Mouse (Mus musculus) T-helper 2 cell (primary cell): ENCODE measurements around the gene Ank2.

Experiments used
- in situ Hi-C: fragments of 300-600 bp; cut with MboI, MseI; formaldehyde crosslinking; loops from one replicate; pipeline ENCODE4 v1.15.1; 2025; ENCODE audit warnings: high pct_unique_total_duplicates

Ank2 gene

DNA sequence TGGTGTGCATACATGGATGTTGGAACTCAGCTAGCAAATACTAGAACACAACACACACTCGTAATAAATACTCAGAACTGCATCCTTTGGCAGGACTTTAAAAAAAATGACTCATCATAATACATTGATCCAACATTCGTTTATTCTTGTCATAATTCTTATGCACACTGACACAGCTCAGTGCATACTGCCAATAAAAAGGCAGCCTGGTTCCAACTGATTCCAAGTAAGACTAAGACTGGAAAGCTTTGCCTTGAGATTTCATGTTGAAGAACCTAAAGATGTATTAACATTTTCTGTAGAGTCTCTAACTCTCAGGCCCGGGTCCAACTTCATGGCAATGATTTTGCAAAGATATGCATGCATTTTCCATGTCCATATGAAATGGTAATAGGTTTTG, 512.5 kb downstream of the Ank2 start:
- in situ Hi-C loops: no loop called here

GRCm38 (mm10) chr3:126982814-126983213, 516.3 kb downstream of the Ank2 start:
- in situ Hi-C loops: no loop called here

- in situ Hi-C loops: no loop called here
Observed at GRCm38 (mm10) chr3:126981163-126981562, 518.0 kb downstream of the Ank2 start.

DNA sequence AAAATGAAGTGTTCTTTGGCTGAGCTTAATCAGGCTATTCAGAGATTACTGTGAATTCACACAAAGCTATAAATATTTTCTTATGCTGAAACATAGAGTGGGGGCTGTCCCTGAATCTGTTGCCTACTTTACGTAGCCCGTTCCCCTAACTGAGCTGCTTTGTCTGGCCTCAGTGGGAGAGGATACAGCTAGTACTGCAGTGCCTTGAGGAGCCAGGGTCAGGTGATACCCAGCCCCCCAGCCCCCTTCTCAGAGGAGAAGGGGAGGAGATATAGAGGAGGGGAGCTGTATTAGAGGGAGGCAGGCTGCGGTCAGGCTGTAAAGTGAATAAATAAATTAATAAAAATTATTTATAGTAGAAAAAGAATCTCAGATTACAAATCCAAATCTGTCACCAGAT, 519.5 kb downstream of the Ank2 start:
- in situ Hi-C loops: no loop called here

DNA sequence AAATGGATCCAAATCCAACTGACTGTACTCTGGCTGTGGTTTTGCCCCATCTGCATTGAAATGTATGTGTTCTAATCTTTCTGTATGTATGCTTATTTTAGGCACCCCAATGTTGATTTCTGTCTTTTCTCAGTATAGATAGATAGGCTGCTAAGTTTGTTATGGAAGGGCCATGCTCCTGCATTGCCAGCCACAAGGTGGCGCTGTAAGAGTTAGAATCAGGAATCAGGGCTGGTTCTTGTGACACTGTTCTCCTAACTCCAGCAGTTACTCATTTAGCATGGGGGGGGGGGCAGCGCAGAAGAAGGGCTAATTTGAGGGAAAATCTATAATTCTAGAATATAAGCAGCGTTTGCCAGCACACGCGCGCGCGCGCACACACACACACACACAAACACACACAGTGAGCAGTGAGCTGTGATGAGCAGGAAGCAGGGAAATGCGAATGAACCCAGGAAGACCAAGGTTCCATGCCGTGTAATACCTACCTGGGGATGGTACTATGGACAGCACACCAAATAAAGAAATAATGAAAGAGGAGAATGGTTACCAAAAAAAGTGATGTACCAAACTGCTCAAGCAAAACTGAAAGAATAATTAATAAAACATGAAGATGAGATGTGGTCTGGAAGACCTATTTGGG, 520.3 kb downstream of the Ank2 start:
- in situ Hi-C loops: no loop called here

- in situ Hi-C loops: no loop called here
Observed at GRCm38 (mm10) chr3:126977399-126977798, 521.8 kb downstream of the Ank2 start.

DNA sequence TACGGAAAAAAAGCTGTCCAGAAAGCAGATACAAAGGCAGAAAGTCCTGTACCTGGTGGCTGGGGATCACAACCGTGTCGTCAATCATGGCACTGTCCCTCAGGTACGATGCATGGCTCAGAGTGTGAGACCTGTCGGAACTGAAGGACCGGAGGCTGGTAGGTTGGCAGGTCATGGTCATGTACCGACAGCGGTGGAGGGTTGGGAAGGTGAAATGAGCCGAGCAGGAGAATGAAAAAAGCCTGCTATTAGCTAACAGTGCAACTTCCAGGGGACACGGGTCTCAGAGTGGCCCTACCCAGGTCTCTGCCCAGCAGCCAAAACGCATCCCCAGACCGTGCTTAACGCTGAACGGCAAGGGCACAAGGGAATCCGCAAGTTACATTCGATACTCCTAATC, 522.4 kb downstream of the Ank2 start:
- in situ Hi-C loops: no loop called here

DNA sequence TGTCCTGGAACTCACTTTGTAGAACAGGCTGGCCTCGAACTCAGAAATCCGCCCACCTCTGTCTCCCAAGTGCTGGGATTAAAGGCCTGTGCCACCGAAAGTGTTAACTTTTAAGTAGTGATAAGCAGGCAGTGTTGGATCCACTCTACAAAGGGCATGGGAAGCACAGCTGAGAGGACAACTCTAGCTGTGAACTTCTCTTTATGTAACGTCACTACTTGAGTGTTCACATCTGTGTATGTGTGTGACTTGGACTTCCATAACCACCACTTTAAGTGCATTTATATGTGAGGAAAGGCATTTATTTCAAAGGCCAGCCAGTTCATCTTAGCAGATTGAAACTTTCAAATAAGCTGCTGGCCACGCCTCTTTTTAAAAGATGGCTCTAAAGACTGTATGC, 523.7 kb downstream of the Ank2 start:
- in situ Hi-C loops: no loop called here

GRCm38 (mm10) chr3:126973551-126973950, 525.6 kb downstream of the Ank2 start:
- in situ Hi-C loops: no loop called here

DNA sequence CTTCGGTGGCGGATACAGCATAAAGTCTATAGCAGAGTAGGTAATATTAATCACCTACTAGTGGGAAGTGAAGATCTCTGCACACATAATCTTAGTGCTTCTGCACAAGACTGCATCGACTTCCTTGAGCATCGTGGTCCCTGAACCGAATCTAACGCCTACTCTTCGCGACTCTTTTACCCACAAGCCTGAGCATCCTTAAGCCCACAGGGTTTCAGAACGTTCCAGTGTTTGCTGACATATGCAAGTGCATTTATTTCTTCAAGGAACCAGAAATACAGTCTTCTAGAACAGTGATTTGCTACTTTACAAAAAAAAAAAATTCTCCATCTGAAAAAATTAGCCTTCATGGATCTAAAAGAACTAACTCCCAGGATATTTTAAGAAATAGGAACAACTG, 527.6 kb downstream of the Ank2 start:
- in situ Hi-C loops: no loop called here

DNA sequence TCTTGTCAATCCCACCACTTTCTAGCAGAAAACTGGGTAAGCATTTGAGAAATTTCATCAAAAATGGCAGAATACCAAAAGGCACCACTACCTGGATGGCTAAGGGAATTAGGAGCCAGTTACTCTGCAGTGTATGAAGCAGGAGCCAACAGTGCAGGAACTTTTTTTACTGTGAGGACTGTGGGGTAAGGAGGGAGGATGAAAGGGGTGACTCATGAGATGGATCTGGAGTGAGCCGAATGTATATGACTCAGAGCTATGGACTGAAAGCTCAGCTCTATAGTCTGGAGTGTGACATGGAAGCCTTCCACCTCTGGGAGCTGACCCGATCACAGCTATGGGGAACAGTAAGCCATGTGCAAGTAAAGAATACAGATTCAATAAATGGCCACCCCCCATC, 530.4 kb downstream of the Ank2 start:
- in situ Hi-C loops: no loop called here

DNA sequence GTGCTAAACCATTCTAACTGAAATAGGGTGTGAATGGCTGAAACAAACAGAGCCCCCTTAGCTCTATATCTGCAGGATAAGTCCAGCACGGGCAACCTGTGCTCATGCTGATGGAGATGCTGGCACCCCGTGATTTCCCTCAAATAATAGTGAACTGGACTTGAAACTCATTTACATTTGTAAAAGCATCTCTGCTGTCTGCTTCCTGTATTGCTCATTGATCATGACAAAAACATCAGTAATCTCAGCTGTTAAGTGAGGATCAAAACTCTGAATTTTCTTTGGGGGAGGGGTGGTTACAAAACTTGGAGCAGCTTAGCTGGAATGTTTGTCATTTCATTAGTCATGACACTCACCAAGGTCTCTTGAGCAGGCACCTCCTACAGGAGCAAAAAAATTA, 533.4 kb downstream of the Ank2 start:
- in situ Hi-C loops: no loop called here

DNA sequence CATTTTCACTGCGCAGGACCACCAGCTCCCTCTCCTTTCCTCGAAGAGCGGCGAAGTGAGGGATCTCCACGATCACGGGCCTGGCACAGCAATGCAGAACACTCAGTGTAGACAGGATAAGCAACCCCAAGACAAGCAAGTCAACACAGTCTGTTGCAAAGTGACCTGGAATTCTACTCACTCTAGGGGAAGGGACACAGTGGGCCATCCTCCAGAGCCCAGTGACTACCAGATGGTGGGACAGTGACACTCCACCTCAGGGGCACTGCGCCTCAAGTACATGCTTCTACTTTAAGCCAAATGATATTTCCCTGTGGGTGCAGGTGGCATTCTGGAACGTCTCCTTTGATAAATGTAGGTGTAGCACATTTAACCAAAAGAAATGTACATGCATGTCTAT, 536.8 kb downstream of the Ank2 start:
- in situ Hi-C loops: no loop called here

DNA sequence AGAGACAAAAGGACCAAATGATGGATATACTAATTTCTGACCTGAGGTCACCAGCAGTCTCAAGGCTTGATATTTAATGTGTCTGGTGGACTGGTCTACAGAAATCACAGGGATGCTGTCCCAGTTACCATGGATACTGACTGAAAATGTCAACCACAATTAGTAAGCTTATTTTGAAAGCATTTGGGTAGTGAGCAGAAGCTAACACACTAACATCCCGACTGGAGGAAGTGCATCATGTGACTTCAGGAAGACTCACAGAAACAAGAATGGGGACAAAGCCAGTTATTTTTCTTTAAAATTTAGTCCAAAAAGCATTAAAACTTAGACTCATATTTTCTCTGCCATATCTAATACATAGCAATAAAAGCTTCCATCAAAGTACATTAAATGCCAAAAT, 546.5 kb downstream of the Ank2 start:
- in situ Hi-C loops: no loop called here

DNA sequence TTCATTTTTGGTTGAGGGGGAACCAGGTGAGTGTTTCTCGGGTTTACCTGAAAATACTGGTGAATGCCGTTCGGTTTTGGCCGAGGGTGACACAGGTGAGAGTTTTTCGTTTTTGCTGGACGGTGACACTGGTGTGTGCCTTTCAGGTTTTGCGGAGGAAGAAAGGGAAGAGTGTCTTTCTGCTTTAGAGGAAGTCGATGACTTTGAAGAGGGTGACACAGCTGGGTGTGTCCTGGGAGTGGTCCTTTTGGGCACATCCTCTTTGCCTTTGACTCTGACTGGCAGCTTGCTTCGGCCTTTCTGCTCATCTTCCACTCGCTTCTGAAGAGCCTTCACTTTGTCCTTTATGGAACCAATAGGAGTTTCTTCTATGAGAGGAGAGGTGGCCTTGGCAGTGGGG, 552.6 kb downstream of the Ank2 start:
- in situ Hi-C loops: no loop called here

DNA sequence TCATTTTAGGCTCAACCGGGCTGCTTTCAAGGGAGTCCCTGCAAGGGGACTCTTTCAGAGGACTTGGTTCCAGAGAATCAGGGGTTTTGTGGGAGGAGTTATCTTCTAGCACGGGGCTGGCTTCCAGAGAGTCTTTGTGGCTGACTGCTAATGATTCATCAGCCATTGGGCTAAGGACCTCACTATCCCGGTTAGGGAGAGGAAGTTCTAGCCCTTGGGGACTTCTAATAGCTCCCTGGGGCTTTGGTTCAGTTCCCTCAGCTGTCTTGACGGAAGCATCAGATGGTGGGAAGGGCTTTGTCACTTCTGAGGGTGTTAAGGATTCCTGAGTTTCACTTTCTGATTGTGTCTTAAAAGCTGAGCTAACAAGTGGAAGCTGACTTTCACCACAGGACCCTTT, 554.3 kb downstream of the Ank2 start:
- in situ Hi-C loops: no loop called here

GRCm38 (mm10) chr3:126944081-126944480, 555.1 kb downstream of the Ank2 start:
- in situ Hi-C loops: no loop called here

DNA sequence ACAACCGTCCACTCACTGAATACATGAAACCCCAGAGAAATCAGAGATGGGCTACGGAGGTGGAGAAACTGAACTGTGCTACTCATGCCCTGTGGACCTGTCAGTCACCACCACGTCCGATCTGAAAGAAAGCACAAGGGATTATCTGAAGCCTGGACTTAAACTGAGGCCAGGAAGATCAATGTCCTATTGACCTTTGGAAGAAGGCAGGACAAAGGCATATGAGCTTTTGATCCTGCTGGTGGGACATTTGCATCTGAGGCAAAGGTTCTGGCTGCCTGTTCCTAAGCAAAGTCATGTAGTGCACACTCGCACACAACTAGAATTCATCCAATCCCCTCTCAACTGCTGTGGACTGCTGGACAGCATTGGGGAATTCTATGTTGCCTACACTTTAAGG, 558.7 kb downstream of the Ank2 start:
- in situ Hi-C loops: no loop called here

GRCm38 (mm10) chr3:126931884-126932506, 567.2 kb downstream of the Ank2 start:
- in situ Hi-C loops: no loop called here

DNA sequence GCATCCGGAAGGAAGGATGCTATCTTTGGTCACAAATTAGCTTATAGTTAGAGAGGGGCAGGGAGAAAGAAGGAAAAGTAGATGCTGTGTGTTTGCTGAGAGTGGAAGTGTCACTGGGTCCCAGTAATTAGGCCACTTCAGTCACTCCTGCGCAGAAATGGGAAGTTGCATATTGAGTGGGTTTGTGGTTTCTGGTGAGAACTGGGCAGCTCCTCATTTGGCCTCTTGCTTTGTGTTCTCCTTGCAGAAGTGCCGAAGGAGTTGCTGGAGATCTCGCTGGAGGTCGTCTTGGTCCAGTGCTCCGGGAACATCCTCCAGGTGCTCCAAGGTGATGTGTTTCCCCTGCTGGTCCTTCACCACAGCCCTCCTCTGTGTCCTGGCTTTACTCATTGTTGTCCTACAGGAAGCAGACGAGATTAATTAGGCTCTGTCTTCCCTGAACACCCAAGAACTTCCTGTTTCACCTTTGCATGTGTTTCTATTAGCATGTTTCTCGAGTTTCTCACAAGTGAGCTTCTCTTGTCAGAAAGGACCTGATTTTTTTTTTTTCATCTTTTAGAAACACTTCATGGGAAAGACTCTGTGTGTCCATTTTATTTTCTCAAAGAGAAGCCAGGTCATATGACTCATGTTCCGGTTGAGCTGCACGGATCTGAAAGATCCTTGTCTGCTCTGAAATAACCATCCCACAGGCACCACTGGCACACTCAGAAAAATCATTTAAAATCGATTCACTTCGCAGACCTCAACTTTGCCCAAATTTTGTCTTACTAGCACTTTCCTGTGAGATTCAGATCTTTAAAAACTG, 575.4 kb downstream of the Ank2 start:
- in situ Hi-C loops: no loop called here

DNA sequence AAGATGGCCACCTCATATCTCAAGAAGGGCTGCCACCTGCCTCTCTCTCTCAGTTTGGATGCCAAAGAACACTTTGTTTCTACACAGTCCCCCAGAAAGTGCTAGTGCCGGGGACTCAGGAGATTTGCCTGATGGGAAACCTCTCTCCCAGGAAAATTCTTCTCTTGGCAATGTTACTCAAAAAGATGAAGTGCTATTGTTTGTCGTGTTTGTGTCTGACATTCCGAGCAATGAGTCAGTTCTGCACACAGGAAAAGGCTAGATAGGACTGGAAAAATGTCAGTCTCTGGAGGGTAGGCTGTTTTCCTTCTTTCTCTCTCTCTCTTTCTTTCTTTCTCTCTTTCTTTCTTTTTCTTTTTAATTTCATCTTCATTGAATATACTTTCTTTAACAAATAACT, 577.2 kb downstream of the Ank2 start:
- in situ Hi-C loops: no loop called here

DNA sequence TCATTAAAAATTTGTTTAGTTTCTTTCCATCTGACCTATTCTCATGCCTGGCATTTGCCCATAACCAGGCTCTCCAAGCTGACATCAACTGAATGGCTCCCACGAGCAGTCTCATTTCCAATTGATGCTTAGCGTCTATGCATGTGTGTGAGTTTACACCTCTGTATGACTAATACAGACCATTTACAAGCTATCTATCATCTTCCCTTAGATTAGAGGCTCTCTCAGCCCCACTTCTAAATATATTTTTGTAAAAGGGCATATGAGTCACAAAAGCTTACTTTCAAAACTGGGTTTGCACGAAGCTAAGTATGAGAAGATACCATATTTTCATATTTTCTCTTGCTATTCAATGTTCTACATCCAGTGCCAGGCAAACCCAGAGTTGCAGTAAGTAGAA, 578.9 kb downstream of the Ank2 start:
- in situ Hi-C loops: no loop called here
